Mouse (Mus musculus) layer of hippocampus, adult 11-12 months (tissue): ENCODE measurements around the gene Pdxdc1.
"Not testable (repeated sequence)": the region's sequence is repeated elsewhere in the genome, so short reads cannot be mapped to it uniquely, and the experiment has no call there.

Experiments used
- DNase-seq: peaks from one replicate; pipeline ENCODE4 v3.0.0; 2022; ENCODE audit warnings: low spot score

Gene Pdxdc1

GRCm38 (mm10) chr16:13902888-13903483 lies at the start of gene Pdxdc1, which contains the start of gene Mpv17l:
Pdxdc1 (minus strand) TSS chr16:13903131.
Mpv17l (plus strand) TSS chr16:13903161.
- DNase-seq = peak; percentile 98

- no peak for DNase-seq
Observed at GRCm38 (mm10) chr16:13951245-13951644, 48.3 kb upstream of the Pdxdc1 start.

GRCm38 (mm10) chr16:13946306-13946705 lies 43.4 kb upstream of the Pdxdc1 start:
- DNase-seq = no peak

GRCm38 (mm10) chr16:13945153-13945552 lies 42.2 kb upstream of the Pdxdc1 start:
- DNase-seq = no peak

DNA sequence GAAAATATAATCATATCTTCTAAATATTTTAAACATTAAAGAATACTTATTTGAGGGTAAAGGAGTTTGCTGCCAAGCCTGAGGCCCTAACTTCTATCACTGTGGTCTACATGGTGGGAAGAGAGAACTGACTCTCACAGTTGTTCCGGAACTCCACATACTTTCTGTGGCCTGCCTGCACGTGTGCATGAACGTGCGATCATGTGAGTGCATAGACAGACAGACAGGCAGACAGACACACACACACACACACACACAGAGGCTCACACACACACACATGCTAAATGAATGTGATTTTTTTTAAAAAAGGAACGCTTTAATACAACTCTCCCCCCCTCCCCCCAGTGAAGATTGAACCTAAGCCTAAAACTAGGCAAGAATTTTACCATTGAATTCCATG lies 41.8 kb upstream of the Pdxdc1 start:
- DNase-seq = no peak

- DNase-seq = no peak
Observed at GRCm38 (mm10) chr16:13944178-13944577, 41.2 kb upstream of the Pdxdc1 start.

DNA sequence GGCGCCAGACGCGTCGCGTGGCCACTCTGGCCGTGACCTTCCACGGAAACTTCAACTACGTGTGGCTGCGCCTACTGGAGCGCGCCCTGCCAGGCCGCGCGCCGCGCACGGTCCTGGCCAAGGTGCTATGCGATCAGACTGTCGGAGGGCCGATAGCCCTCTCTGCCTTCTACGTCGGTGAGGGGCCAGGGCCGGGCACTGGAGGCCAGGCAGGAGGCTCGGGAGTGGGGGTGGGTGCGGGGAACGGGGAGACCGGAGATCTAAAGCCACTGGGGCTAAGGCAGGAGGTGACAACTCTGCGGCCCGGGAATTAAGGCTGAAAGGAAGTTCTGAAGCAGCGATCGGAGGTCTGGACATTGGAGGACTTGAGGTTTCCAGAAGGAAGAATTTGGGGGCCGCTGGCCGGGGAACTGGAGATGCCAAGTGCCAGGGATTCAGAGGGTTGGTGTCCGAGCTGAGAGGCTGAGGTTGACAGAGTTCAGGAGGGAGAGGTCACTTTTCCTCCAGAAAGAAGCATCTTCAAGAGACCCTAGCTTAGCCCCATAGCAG lies 38.0 kb upstream of the Pdxdc1 start:
- no peak for DNase-seq

GRCm38 (mm10) chr16:13940139-13940846 lies 37.4 kb upstream of the Pdxdc1 start:
- peak; percentile 84 for DNase-seq

- no peak for DNase-seq
Observed at GRCm38 (mm10) chr16:13927456-13928075, 24.6 kb upstream of the Pdxdc1 start.

- DNase-seq = not testable (repeated sequence)
Observed at GRCm38 (mm10) chr16:13922966-13923365, 20.0 kb upstream of the Pdxdc1 start.

DNA sequence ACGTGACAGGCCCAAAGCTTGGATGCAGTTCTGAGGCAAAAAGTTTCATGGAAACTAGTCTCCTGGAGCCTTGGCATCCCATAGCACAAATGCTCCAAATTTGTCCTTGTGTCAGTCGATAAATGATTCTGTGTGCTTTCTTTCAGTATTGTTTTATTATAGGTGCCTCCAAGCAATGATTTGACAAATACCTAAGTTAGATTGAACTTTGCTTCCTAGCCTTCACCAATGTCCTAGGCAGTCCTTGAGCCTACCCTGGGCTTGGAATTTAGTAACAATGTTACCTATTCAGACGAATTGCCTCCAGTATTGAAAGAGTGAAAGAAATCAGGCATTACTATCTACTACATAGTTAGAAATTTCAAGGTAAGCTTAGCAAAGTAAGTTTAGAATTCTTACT lies 19.6 kb upstream of the Pdxdc1 start:
- not testable (repeated sequence) for DNase-seq

GRCm38 (mm10) chr16:13921781-13922180 lies 18.9 kb upstream of the Pdxdc1 start:
- DNase-seq = no peak

- peak; percentile 19 for DNase-seq
Observed at GRCm38 (mm10) chr16:13921063-13921462, 18.1 kb upstream of the Pdxdc1 start.

DNA sequence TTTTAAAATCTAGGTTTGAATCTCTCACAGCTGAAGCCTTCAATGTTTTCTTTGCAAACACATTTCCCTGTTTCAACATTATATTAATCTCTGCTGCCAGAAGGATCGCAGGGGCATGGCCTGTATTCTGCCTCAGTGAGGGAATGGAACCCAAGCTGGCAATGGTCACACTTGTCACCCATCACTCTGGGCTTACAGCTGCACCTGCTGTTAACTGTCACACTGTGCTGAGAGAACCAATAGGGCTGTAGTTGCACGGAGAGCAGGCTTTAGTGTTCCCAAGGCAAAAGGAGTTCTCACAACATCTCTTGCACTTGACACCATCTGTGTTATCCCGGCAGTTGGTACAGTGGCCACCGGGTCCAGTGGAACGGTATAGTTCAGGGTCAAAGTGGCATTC lies 17.2 kb upstream of the Pdxdc1 start:
- no peak for DNase-seq

DNA sequence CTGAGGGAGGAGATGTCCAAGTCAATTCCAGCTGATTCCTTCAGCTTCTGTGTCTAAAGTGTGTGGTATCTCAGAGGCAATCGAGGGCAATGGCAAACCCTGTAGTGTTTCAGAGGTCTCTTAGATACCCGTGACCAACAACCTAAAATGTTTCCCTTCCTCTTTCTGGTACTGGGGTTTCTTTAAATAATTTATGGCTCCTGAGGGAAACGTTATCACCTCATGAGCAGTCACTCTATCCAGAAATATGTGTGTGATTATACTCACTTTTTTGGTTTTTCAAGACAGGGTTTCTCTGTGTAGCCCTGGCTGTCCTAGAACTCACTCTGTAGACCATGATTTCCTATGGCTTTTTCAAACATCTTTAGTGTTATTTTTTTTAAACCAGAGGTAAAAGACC lies 4.4 kb upstream of the Pdxdc1 start:
- DNase-seq = no peak

DNA sequence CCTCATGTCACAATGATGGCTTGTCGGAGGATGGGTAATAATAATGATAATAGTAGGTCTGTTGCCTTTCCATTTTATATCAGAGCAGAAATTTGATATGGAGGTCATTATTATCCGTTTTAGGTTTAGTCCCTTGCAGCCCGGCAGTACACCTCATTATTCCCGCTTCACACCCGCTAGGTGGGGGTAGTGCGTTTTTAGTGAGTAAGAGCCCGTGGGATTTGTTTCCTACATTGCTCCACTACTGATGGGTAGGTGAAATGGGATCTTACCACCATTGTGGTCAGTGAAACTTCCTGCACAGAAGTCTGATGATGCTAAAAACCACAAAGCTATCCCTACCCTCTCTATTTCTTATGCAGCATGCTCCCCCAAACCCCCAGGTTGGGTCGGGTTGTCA lies 557 bp upstream of the Pdxdc1 start:
- no peak for DNase-seq

DNA sequence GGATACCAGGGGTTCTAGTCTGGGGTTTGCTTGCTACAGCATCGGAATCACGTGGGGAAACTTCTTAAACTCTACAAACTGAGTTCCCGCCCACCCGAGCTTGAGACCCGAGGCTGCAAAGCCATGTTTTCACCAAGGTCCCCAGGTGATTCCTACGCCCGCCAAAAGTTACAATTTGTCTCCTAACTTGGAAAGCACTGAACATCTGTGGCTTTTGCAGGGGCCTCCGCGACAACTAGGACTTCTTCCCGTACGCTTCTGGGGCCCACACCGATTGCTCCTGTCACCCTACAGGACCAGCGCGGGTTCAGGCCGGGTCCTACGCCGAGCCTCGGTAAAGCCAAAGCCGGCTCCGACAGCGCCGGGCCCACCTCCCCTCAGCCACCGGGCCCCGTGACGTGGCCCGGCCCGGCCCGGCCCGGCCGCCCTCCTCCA lies 517 bp downstream of the Pdxdc1 start:
- DNase-seq = no peak

DNA sequence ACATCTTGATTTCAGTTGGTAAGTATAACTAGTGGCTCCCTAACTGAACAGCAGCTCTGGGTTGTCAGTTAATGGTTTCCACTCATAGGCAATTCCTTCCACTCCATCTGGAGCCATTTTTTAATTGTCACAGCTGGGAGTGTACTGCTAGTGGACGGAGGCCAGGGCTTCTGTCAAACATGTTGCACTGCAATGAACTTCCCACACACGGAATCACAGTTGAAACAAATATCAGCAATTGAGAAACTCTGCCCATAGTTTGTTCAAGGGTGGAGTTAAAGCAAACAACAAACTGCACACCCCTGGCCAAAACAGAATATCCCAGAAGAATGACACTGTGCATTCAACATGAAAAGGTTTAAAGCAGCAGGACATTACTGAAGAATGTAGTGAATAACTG lies 4.0 kb downstream of the Pdxdc1 start:
- peak; percentile 30 for DNase-seq

- DNase-seq = no peak
Observed at GRCm38 (mm10) chr16:13896357-13896756, 6.6 kb downstream of the Pdxdc1 start.

DNA sequence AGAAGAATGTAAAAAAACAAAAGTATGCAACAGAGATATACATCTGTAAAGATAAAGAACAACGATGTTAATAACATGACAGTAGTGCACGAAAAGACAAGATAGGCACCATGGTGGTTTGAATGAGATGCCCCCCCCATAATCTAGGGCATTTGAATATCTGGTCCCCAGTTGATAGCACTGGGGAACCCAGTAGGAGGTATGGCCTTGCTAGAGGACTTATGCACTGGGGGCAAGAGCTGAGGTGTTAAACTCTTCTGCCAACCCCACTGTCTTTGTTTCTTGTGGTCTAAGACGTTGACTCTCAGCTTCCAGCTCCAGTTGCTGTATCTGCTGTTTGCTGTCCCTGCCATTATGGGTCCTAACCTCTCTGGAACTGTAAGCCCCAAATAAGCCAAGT lies 7.2 kb downstream of the Pdxdc1 start:
- no peak for DNase-seq

DNA sequence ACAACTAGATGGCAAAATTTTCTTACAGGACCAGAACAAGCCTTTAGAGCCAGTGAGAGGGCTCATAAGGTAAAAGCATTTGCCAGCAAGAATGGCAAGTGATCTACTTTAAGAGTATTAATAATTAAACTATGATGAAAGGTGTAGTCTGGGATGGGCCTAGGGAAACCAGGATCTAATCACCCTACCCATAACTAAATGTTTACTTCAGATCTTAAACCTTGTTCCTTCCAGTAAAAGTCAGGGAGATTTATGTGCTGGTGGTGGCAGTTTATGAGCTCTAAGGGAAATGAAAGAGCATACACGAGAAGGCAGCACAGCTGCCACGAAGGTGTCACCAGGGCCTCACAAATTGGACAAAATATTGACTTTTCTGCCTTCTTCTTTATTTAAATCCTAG lies 8.8 kb downstream of the Pdxdc1 start:
- no peak for DNase-seq

- DNase-seq = no peak
Observed at GRCm38 (mm10) chr16:13892850-13893249, 10.1 kb downstream of the Pdxdc1 start.

DNA sequence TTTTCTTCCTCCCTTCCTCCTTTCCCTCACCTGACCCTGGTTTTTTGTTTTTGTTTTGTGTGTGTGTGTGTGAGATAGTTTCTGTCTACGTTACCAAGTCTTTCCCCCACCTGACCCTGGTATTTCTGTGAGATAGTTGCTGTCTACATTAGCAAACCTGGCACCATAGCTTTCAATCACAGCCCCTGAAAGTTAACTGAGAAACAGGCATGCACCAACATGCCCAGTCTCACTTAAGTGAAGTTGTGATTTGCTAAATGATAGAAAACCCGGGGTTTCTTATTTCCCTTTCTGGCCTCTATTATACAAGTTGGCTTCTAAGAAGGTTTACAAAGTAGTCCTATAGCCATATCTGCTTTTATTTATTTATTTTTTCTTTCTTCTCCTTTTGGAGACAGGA lies 12.5 kb downstream of the Pdxdc1 start:
- no peak for DNase-seq
